Mouse (Mus musculus): ENCODE results near the gene Rasl10a. TPM values are rescaled to one million over a fixed set of nuclear protein-coding genes. Genes with fewer than 3 reads are reported as not detected.
A peak's percentile ranks its signal among the peaks of the same experiment; 100 is the strongest.

Gene Rasl10a
- 0.70 and 1.0 TPM in 2 replicates for polyA plus RNA-seq (2016; fragmentation: Nextera tagmentation; extraction: Ambion mirVana)

DNA sequence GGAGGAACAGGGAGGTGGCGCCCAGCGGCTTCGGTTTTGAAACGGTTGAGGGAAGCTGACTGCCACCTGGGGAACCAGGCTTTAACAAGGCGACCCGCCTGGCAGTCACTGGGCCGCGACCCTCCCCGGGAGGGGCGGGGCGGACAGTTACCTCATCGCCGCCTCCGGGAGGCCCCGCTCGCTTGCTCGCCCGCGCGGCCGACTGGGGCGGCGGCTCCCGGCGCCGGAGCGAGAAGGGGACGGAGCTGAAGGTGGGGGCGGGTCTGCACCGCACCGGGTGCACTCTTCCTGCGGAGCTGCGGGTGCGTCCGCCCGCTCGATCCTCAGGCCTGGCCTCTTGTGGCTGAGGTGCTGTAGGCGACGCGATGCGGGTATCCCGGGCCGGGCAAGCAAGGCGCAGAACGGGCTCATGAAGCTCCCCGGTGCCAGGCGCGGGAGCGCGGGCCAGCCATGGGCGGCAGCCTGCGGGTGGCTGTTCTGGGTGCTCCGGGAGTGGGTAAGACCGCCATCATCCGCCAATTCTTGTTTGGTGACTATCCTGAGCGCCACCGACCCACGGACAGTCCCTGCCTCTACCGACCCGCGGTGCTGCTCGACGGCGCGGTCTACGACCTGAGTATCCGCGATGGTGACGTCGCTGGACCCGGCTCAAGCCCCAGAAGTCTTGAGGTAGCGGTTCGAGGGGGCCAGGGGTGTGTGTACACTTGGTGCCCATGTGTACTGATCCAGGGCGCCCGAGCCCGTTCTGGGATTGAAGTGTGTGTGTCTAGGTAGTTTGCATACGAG, at the start of gene Rasl10a:
Gene Rasl10a, plus strand, starts transcription at position 273 of the 786 bp plus-strand sequence.
- Histone ChIP-seq H3K9me3 (replicated peaks) (no peaks in the 10 kb centered on the region), H3K9ac (peak within 1 kb of the TSS; percentile 69), H3K27ac (ENCODE audit: poor library complexity, severe bottlenecking) (no peak within 1 kb of the TSS), H3K36me3 (0 out of 2 replicates have a peak, but pooled peaks cover 8% of the 10 kb centered on the region), H3K4me2 (peak within 1 kb of the TSS; percentile 90), H3K27me3 (replicated peaks) (peaks cover 79% of the 10 kb centered on the region), H3K4me3 (peak within 1 kb of the TSS; percentile 54), H3K4me1 (replicated peaks) (peaks cover 51% of the 10 kb centered on the region)
- no peak for ATAC-seq (ENCODE audit: insufficient number of reproducible peaks, low FRiP score)
- 1% methylated on average over 75 of the region's 77 CpGs for WGBS

DNA sequence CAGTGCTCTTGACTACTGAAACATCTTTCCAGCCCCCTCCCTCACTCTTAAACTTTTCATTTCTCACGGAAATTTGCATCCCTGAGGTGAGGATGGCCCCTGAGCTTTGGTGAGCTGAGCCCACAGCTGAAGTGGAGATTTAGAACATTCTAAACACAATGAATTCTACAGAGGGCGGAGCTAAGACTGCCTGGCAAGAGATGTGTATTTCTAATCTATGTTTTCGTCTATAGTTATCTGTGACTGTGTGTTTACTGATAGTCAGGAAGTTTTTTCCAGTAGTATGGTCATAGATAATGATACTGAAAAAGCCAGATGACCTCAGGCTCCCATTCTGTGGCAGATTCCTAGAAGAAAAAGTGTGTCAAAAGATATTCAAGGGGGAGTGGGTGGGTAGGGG, 49.1 kb upstream of the Rasl10a start:
- Histone ChIP-seq H3K27me3 (replicated peaks) (no peaks in the 10 kb centered on the region), H3K9me3 (replicated peaks) (no peaks in the 10 kb centered on the region), H3K4me3 (no peak overlapping the region), H3K36me3 (peaks cover 20% of the 10 kb centered on the region), H3K4me1 (replicated peaks) (peaks cover 11% of the 10 kb centered on the region), H3K4me2 (no peak overlapping the region), H3K27ac (ENCODE audit: poor library complexity, severe bottlenecking) (no peak overlapping the region), H3K9ac (no peak overlapping the region)
- ATAC-seq (ENCODE audit: insufficient number of reproducible peaks, low FRiP score), result peak; percentile 69
- 58% methylated on average over 3 of the region's 3 CpGs for WGBS

DNA sequence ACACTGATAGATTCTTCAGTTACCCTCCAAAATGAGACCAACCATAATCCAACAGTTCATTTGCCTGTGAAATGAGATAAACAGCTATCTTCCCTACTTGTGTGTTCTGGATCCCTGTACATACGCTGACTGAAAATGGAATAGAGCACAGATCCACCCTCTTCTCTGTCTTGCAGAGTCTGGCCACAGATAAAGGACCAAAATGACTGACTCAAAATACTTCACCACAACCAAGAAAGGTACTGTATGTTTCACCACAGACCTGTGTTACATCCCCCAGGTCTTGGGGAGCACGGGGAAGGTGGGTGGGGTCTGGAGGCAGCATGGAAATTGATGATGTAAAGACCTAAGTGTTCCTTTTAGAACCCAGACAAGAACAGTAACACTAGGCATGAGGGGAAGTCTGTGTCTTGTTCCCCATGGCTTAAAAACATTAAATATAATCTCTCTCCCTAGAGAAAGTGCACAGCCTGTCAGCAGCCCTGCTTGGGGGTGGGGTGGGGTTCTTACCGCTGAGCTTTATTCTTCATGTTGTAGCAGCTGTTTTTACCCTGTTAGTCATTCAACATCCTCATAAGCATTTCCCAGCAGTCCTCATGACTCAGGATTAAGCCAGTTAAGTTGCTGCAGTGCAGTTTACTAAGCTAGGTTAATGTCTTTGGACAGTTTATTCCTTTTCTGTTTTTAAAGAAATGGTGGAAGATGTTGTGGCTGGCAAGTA, 48.4 kb upstream of the Rasl10a start:
- H3K4me2 ChIP-seq, result no peak overlapping the region
- no peaks in the 10 kb centered on the region for H3K9me3 ChIP-seq (replicated peaks)
- H3K27ac ChIP-seq (ENCODE audit: poor library complexity, severe bottlenecking), result no peak overlapping the region
- H3K4me1 ChIP-seq (replicated peaks), result peaks cover 11% of the 10 kb centered on the region
- no peak overlapping the region for H3K9ac ChIP-seq
- peaks cover 26% of the 10 kb centered on the region for H3K36me3 ChIP-seq
- no peaks in the 10 kb centered on the region for H3K27me3 ChIP-seq (replicated peaks)
- no peak overlapping the region for H3K4me3 ChIP-seq
- ATAC-seq (ENCODE audit: insufficient number of reproducible peaks, low FRiP score), result peak; percentile 46; the same call in 1 of the 2 replicates
- 61% methylated on average over 3 of the region's 3 CpGs for WGBS

DNA sequence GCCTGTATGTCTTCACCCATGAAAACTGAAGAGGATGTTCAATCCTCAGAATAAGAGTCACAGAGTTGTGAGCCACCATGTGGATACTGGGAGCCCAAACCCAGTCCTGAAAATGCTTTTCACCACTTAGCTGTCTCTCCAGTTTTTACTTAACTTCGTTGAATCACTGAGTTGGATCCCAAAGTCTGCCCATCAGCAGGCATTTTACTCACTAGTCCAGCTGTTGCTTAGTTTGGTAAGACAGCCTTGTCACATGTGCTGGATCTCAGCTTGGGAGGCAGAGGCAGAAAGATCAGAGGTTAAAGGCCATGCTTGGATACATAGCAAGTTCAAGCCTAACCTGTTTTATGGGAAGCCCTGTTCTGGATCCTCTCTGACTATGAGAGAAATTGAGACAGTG, 47.7 kb upstream of the Rasl10a start:
- Histone ChIP-seq H3K9me3 (replicated peaks) (no peaks in the 10 kb centered on the region), H3K27ac (ENCODE audit: poor library complexity, severe bottlenecking) (no peak overlapping the region), H3K4me3 (no peak overlapping the region), H3K36me3 (peaks cover 33% of the 10 kb centered on the region), H3K4me1 (replicated peaks) (peaks cover 11% of the 10 kb centered on the region), H3K9ac (no peak overlapping the region), H3K4me2 (no peak overlapping the region), H3K27me3 (replicated peaks) (no peaks in the 10 kb centered on the region)
- no peak for ATAC-seq (ENCODE audit: insufficient number of reproducible peaks, low FRiP score)
- 85% methylated on average over 1 of the region's 1 CpGs for WGBS

DNA sequence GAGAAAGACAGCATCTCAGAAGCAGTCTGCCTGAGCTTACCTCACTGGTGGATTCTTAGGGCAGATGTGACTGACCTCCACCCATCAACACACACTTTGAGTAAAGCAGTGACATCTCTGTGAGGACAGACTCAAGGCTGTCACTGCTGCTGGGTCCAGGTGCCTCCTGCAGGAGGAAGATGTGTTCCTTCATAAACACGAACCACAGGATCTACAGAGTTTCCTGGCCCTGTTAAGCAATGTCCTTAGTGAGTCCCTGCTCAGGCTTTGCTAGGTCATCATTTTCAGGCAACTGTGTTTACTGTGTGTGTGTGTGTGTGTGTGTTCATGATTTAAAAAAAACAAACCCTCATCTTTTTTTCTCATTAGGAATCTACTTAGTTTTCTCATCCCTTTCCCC, 46.4 kb upstream of the Rasl10a start:
- Histone ChIP-seq H3K4me3 (no peak overlapping the region), H3K4me1 (replicated peaks) (peaks cover 11% of the 10 kb centered on the region), H3K9me3 (replicated peaks) (no peaks in the 10 kb centered on the region), H3K4me2 (no peak overlapping the region), H3K9ac (no peak overlapping the region), H3K27me3 (replicated peaks) (no peaks in the 10 kb centered on the region), H3K36me3 (peaks cover 45% of the 10 kb centered on the region), H3K27ac (ENCODE audit: poor library complexity, severe bottlenecking) (no peak overlapping the region)
- no peak for ATAC-seq (ENCODE audit: insufficient number of reproducible peaks, low FRiP score)
- 78% methylated on average over 1 of the region's 1 CpGs for WGBS

DNA sequence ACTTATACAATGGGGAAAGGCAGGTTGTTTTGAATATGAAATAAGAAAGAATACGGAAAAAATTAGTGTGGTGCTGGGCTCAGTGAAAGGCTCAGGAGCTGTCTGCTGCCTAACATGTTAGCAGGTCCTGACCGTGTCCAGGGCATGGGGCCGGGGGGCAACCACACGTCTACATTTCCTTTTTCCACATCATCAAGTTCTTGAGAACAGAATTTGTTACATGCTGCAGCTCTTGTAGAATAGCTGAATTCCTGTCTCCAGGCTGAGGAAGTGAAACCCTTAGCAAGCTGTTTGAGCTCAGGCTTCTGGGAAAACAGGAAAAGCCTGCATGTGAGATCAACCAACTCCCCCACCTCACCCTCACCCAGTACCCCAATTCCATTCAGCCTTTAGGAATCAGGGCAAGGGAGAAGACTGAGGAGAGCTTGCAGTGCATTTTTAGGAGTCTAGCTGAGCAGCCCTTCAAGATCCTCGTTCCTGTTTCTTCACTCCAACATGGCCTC, 45.7 kb upstream of the Rasl10a start:
- Histone ChIP-seq H3K27ac (ENCODE audit: poor library complexity, severe bottlenecking) (no peak overlapping the region), H3K9ac (no peak overlapping the region), H3K4me2 (no peak overlapping the region), H3K4me1 (replicated peaks) (peaks cover 11% of the 10 kb centered on the region), H3K4me3 (no peak overlapping the region), H3K27me3 (replicated peaks) (no peaks in the 10 kb centered on the region), H3K36me3 (peaks cover 53% of the 10 kb centered on the region), H3K9me3 (replicated peaks) (no peaks in the 10 kb centered on the region)
- 71% methylated on average over 5 of the region's 5 CpGs for WGBS
- no peak for ATAC-seq (ENCODE audit: insufficient number of reproducible peaks, low FRiP score)

DNA sequence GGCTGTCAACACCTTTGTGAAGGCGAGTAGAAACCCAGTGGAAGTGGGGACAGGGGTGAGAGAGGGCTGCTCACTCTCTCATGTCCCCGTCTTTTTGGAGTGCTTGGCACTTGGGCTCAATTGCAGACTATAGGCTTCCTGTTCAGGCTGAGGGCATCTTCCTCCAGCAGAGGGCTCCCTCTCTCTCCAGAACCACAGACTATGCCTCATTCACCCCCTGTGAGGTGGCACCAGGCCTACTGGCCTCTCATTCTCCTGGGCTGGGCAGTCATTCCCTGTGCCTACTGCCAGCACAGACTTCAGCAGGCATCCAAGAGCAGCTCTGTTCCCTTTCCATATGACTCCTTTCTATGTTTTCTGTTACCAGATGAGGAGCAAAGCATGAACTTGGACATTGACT, 42.2 kb upstream of the Rasl10a start:
- 31% methylated on average over 2 of the region's 2 CpGs for WGBS
- Histone ChIP-seq H3K4me2 (no peak overlapping the region), H3K27me3 (replicated peaks) (no peaks in the 10 kb centered on the region), H3K9me3 (replicated peaks) (no peaks in the 10 kb centered on the region), H3K4me3 (no peak overlapping the region), H3K27ac (ENCODE audit: poor library complexity, severe bottlenecking) (no peak overlapping the region), H3K36me3 (peaks cover 84% of the 10 kb centered on the region), H3K4me1 (replicated peaks) (0 out of 2 replicates have a peak, but pooled peaks cover 4% of the 10 kb centered on the region), H3K9ac (no peak overlapping the region)
- no peak for ATAC-seq (ENCODE audit: insufficient number of reproducible peaks, low FRiP score)

DNA sequence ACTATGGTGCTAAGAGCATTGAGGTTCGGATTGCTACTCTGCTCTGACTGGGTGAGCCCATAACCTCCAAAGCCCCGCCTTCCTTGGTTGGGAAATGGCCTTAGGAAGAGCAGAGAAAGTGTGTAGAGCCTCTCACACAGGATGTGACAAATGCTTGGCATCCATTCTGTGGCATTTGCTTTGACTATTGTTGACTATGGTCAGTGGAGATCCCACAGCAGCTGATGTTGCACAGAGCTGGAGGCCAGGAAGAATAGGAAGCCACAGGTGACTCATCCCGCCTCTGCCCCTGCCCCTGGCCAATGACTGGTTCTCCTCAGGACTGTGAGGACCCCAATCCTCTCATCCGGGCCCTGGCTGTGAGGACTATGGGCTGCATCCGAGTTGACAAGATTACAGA, 41.6 kb upstream of the Rasl10a start:
- Histone ChIP-seq H3K36me3 (peaks cover 84% of the 10 kb centered on the region), H3K9me3 (replicated peaks) (no peaks in the 10 kb centered on the region), H3K9ac (no peak overlapping the region), H3K4me2 (no peak overlapping the region), H3K4me3 (no peak overlapping the region), H3K27ac (ENCODE audit: poor library complexity, severe bottlenecking) (no peak overlapping the region), H3K4me1 (replicated peaks) (0 out of 2 replicates have a peak, but pooled peaks cover 4% of the 10 kb centered on the region), H3K27me3 (replicated peaks) (no peaks in the 10 kb centered on the region)
- WGBS, result 85% methylated on average over 5 of the region's 5 CpGs
- ATAC-seq (ENCODE audit: insufficient number of reproducible peaks, low FRiP score), result no peak

DNA sequence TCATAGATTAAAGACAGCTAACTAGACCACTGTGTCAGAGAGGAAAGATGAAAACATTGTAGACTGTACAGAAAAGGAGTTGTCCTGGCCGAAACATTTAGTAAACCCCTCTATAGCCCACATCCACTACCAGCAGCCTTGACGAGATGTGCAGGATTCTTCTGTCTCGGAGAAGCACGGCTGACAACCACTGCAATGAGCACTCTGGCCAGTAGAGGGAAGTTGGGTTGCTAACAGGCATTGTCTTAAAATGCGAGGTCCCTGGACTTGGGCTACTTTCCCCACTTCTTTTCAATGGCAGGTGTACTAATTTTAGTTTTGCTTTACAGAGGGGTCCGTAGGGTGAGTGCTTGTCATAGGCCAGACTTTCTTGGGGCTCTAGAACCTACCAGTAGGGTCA, 40.4 kb upstream of the Rasl10a start:
- H3K27me3 ChIP-seq (replicated peaks), result no peaks in the 10 kb centered on the region
- H3K36me3 ChIP-seq, result peaks cover 79% of the 10 kb centered on the region
- WGBS, result 70% methylated on average over 6 of the region's 6 CpGs
- no peak overlapping the region for H3K9ac ChIP-seq
- no peak overlapping the region for H3K27ac ChIP-seq (ENCODE audit: poor library complexity, severe bottlenecking)
- H3K4me3 ChIP-seq, result no peak overlapping the region
- H3K4me2 ChIP-seq, result no peak overlapping the region
- ATAC-seq (ENCODE audit: insufficient number of reproducible peaks, low FRiP score), result no peak
- H3K9me3 ChIP-seq (replicated peaks), result no peaks in the 10 kb centered on the region
- H3K4me1 ChIP-seq (replicated peaks), result no peaks in the 10 kb centered on the region

DNA sequence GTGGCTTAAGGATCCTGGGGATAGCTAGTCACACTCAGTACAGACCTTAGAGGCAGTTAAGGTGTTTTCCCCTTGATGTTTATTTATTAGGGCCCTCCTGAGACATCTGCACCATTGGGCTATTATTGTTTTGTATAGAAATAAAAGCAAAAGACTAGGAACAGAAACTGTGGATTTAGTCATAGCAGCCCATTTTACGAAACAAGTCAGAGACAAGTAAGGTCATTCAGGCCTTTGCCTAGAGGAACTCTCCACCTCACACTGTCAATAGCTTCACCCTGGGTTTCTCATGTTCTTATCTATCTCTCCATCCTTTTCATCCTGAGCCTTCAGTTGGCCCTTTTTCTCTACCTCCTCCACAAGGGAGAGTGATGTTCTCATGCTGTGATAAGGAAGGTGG, 32.8 kb upstream of the Rasl10a start:
- no peak for ATAC-seq (ENCODE audit: insufficient number of reproducible peaks, low FRiP score)
- no peaks in the 10 kb centered on the region for H3K9me3 ChIP-seq (replicated peaks)
- H3K4me2 ChIP-seq, result no peak overlapping the region
- peaks cover 82% of the 10 kb centered on the region for H3K36me3 ChIP-seq
- H3K4me3 ChIP-seq, result no peak overlapping the region
- no peaks in the 10 kb centered on the region for H3K4me1 ChIP-seq (replicated peaks)
- H3K27me3 ChIP-seq (replicated peaks), result no peaks in the 10 kb centered on the region
- WGBS, result 98% methylated on average over 1 of the region's 1 CpGs
- no peak overlapping the region for H3K27ac ChIP-seq (ENCODE audit: poor library complexity, severe bottlenecking)
- H3K9ac ChIP-seq, result no peak overlapping the region

DNA sequence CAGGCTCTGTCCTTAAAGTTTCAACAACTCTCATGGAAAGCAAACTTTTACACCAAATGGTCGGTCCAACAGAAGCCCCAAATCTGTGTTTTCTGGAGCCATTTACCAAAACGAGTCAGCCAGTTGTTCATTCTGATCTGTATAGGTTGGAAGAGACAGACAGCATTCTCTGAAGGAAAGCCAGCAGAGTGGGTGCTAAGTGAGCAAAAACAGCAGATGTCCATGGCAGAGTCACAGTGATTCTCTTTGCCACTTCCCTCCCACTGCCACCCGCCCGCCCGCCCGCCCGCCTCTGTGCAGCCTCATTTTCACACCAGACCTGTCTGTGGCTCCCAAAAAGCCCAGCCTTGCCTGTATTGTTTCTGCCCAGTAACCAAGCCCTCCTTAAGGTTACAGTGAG, 29.7 kb upstream of the Rasl10a start:
- WGBS, result 93% methylated on average over 7 of the region's 7 CpGs
- no peak overlapping the region for H3K4me3 ChIP-seq
- peaks cover 3% of the 10 kb centered on the region; the same call in 1 of the 2 replicates for H3K4me1 ChIP-seq (replicated peaks)
- peaks cover 99% of the 10 kb centered on the region for H3K36me3 ChIP-seq
- no peak overlapping the region for H3K9ac ChIP-seq
- no peak overlapping the region for H3K4me2 ChIP-seq
- ATAC-seq (ENCODE audit: insufficient number of reproducible peaks, low FRiP score), result no peak
- no peaks in the 10 kb centered on the region for H3K9me3 ChIP-seq (replicated peaks)
- no peaks in the 10 kb centered on the region for H3K27me3 ChIP-seq (replicated peaks)
- no peak overlapping the region for H3K27ac ChIP-seq (ENCODE audit: poor library complexity, severe bottlenecking)

Measured in heart, embryonic 12.5 days (tissue).